8 mouse cellular contexts compared by ENCODE assay signal in the genomic region with DNA sequence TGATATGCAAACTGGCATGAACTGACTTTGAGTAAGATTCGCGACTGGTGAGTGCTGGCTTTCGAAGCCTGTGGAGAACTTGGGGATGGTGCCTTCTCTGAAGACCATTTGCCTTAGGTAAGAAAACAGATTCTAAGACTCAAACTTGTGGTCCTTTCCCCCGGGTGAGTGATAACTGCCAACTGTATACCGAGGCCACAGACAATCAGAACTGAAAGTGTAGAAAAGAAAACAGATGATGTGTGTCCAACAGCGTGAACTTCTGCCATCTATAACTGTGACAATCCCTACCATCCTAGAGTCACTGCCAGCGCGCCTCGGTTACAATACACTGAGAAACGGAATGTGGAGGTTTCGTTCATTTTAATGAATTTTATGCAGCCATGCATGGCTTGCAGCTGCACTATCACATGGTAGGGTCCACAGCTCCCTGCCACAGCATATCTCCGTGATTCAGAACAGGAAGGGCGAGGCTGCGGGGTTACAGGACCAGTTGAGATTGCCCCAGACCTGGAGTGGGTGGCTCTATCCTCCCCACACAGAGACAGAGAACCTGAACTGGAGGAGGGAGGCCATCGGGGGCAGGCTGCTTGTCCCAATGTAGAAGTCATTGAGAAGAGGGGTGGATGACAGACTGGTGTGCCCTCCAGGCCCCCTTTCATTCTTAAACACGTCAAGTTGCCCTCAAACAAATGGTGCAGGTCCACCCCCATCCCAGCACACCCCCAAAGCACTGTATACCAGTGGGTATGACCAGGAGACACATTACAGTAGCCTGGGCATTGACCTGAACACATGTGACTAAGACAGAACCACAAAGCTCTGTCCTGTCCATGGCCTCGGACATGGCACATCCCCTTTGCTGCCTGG. TPM values are rescaled to one million over a fixed set of nuclear protein-coding genes. Genes with fewer than 3 reads are reported as not detected.
DNase-seq lines count a peak whose midpoint lies in the region; ATAC-seq and TF ChIP-seq lines count a peak whose summit lies in the region.

No protein-coding gene starts in this region.

- peaks cover 49% of the 10 kb centered on the region for H3K4me1 ChIP-seq in hindbrain, embryonic 10.5 days (replicated peaks)
- H3K4me1 ChIP-seq in hindbrain, embryonic 11.5 days (replicated peaks; ENCODE audit: control insufficient read depth, insufficient read depth, low read length) = peaks cover 7% of the 10 kb centered on the region
- H3K4me1 ChIP-seq in bone marrow, adult 2 months (ENCODE audit: control insufficient read depth, insufficient read depth, low read length) = no peaks in the 10 kb centered on the region; the same call in 1 of the 2 replicates
- H3K4me1 ChIP-seq in hindbrain, embryonic 13.5 days (replicated peaks) = peaks cover 35% of the 10 kb centered on the region

- no peak overlapping the region for H3K9ac ChIP-seq in hindbrain, embryonic 11.5 days (ENCODE audit: low read depth, low read length)
- peak overlapping the region; percentile 71 for H3K9ac ChIP-seq in hindbrain, embryonic 13.5 days

- DNase-seq in hindbrain, embryonic 10.5 days (ENCODE audit: low spot score) = no peak
- no peak for DNase-seq in hindbrain, embryonic 11.5 days (ENCODE audit: low spot score)
- no peak for DNase-seq in urinary bladder, postnatal 10 days (ENCODE audit: low spot score)
- no peak for DNase-seq in right cerebral cortex, postnatal 4 days

- TF ChIP-seq CTCF in bone marrow, adult 2 months (IDR thresholded peaks at IDR 0.05; ENCODE audit: control insufficient read depth, insufficient read depth, low read length) = no peak

- no peaks in the 10 kb centered on the region for H3K27me3 ChIP-seq in hindbrain, embryonic 10.5 days (ENCODE audit: insufficient read depth, poor library complexity, severe bottlenecking)
- no peaks in the 10 kb centered on the region for H3K27me3 ChIP-seq in hindbrain, embryonic 11.5 days (ENCODE audit: control insufficient read depth, insufficient read depth, low read length)
- H3K27me3 ChIP-seq in hindbrain, embryonic 13.5 days = no peaks in the 10 kb centered on the region

- peaks cover 16% of the 10 kb centered on the region for H3K36me3 ChIP-seq in hindbrain, embryonic 10.5 days
- no peaks in the 10 kb centered on the region for H3K36me3 ChIP-seq in hindbrain, embryonic 11.5 days (ENCODE audit: control insufficient read depth, insufficient read depth, low read length)
- peaks cover 8% of the 10 kb centered on the region for H3K36me3 ChIP-seq in hindbrain, embryonic 13.5 days

- 0 out of 2 replicates have a peak overlapping the region, but pooled peaks have one; percentile 85 for H3K27ac ChIP-seq in hindbrain, embryonic 10.5 days
- no peak overlapping the region for H3K27ac ChIP-seq in hindbrain, embryonic 11.5 days (ENCODE audit: low read depth, low read length)
- H3K27ac ChIP-seq in bone marrow, adult 2 months (ENCODE audit: control insufficient read depth, insufficient read depth, low read depth, low read length, poor library complexity) = peak overlapping the region; percentile 90
- H3K27ac ChIP-seq in hindbrain, embryonic 13.5 days = peak overlapping the region; percentile 75; the same call in 1 of the 2 replicates

- H3K4me2 ChIP-seq in hindbrain, embryonic 11.5 days (replicated peaks; ENCODE audit: low read depth, low read length) = no peak overlapping the region
- H3K4me2 ChIP-seq in hindbrain, embryonic 13.5 days = peak overlapping the region; percentile 56

- TF ChIP-seq POLR2A in bone marrow, adult 2 months (IDR thresholded peaks at IDR 0.05; ENCODE audit: borderline replicate concordance, control insufficient read depth, low read depth, low read length) = peak; percentile 41; the same call in 1 of the 2 replicates

- H3K9me3 ChIP-seq in hindbrain, embryonic 10.5 days = no peaks in the 10 kb centered on the region
- H3K9me3 ChIP-seq in hindbrain, embryonic 11.5 days (ENCODE audit: control insufficient read depth, low read length) = no peaks in the 10 kb centered on the region
- H3K9me3 ChIP-seq in hindbrain, embryonic 13.5 days = no peaks in the 10 kb centered on the region

- 86% methylated on average over 17 of the region's 17 CpGs for WGBS in hindbrain, embryonic 10.5 days
- WGBS in hindbrain, embryonic 11.5 days = 87% methylated on average over 17 of the region's 17 CpGs
- WGBS in bone marrow, adult 2 months = 2% methylated on average over 17 of the region's 17 CpGs
- 87% methylated on average over 17 of the region's 17 CpGs for WGBS in hindbrain, embryonic 13.5 days

- ATAC-seq in hindbrain, embryonic 11.5 days (ENCODE audit: low FRiP score) = no peak
- no peak for ATAC-seq in hindbrain, embryonic 13.5 days (ENCODE audit: low FRiP score)
- peak; percentile 23 for ATAC-seq in megakaryocyte, adult 5-6 weeks (ENCODE audit: poor library complexity, severe bottlenecking)
- no peak for ATAC-seq in CD4-positive, CD25-positive, alpha-beta regulatory T cell, adult 4 months

- H3K4me3 ChIP-seq in hindbrain, embryonic 10.5 days = peak overlapping the region; percentile 84
- H3K4me3 ChIP-seq in hindbrain, embryonic 11.5 days (ENCODE audit: low read depth, low read length) = no peak overlapping the region
- H3K4me3 ChIP-seq in bone marrow, adult 2 months (replicated peaks; ENCODE audit: control insufficient read depth, low read depth, low read length) = peak overlapping the region; percentile 78
- peak overlapping the region; percentile 69 for H3K4me3 ChIP-seq in hindbrain, embryonic 13.5 days

RNA-seq across cellular contexts. Expression of a gene that starts 1.4 kb away (rescaled TPM):
- 87.4 and 92.6 TPM in 2 replicates for polyA plus RNA-seq in hindbrain, embryonic 10.5 days (2016; fragmentation: Nextera tagmentation; extraction: Ambion mirVana)
- polyA plus RNA-seq in hindbrain, embryonic 11.5 days (2014; fragmentation: Nextera tagmentation; extraction: Ambion mirVana) = 43.5 and 46.9 TPM in 2 replicates
- 30.2 and 61.0 TPM in 2 replicates for polyA plus RNA-seq in bone marrow, adult 2 months (2011; ENCODE audit: insufficient read depth, insufficient read length, low replicate concordance, missing spikeins)
- polyA plus RNA-seq in hindbrain, embryonic 13.5 days (2015; fragmentation: Nextera tagmentation; extraction: Ambion mirVana) = 56.0 and 62.1 TPM in 2 replicates
- total RNA-seq in megakaryocyte, adult 5-6 weeks (2015) = 55.8 and 62.8 TPM in 2 replicates
- total RNA-seq in megakaryocyte, adult 5-6 weeks (2017) = 72.4 and 76.3 TPM in 2 replicates
- polyA plus RNA-seq in CD4-positive, CD25-positive, alpha-beta regulatory T cell, adult 4 months (2017; shearing (Covaris generic)) = 10 to 100 TPM; 41.9 to 63.2 TPM

RNA-seq across cellular contexts. Expression of a gene that starts 2.3 kb away (rescaled TPM):
- 0.39 and 0.42 TPM in 2 replicates for polyA plus RNA-seq in hindbrain, embryonic 10.5 days (2016; fragmentation: Nextera tagmentation; extraction: Ambion mirVana)
- polyA plus RNA-seq in hindbrain, embryonic 11.5 days (2014; fragmentation: Nextera tagmentation; extraction: Ambion mirVana) = 0.15 and 0.24 TPM in 2 replicates
- polyA plus RNA-seq in bone marrow, adult 2 months (2011; ENCODE audit: insufficient read depth, insufficient read length, low replicate concordance, missing spikeins) = 7.6 and 15.8 TPM in 2 replicates
- 0.93 and 0.95 TPM in 2 replicates for polyA plus RNA-seq in hindbrain, embryonic 13.5 days (2015; fragmentation: Nextera tagmentation; extraction: Ambion mirVana)
- 22.8 and 23.9 TPM in 2 replicates for total RNA-seq in megakaryocyte, adult 5-6 weeks (2015)
- total RNA-seq in megakaryocyte, adult 5-6 weeks (2017) = 28.1 and 29.3 TPM in 2 replicates
- 10 to 100 TPM; 53.2 to 76.8 TPM for polyA plus RNA-seq in CD4-positive, CD25-positive, alpha-beta regulatory T cell, adult 4 months (2017; shearing (Covaris generic))

RNA-seq across cellular contexts. Expression of a gene that starts 15.1 kb away (rescaled TPM):
- polyA plus RNA-seq in hindbrain, embryonic 10.5 days (2016; fragmentation: Nextera tagmentation; extraction: Ambion mirVana) = 3.1 and 12.9 TPM in 2 replicates
- polyA plus RNA-seq in hindbrain, embryonic 11.5 days (2014; fragmentation: Nextera tagmentation; extraction: Ambion mirVana) = 12.7 and 13.7 TPM in 2 replicates
- 0.72 TPM in 1 of 2 replicates, not detected in the other for polyA plus RNA-seq in bone marrow, adult 2 months (2011; ENCODE audit: insufficient read depth, insufficient read length, low replicate concordance, missing spikeins)
- 61.3 and 69.0 TPM in 2 replicates for polyA plus RNA-seq in hindbrain, embryonic 13.5 days (2015; fragmentation: Nextera tagmentation; extraction: Ambion mirVana)
- total RNA-seq in megakaryocyte, adult 5-6 weeks (2015) = not detected in 2 replicates
- total RNA-seq in megakaryocyte, adult 5-6 weeks (2017) = 0.24 TPM in 1 of 2 replicates, not detected in the other
- 1 to 10 TPM in 1 of 2 experiments, under 1 TPM in 1; 0.53 to 1.1 TPM for polyA plus RNA-seq in CD4-positive, CD25-positive, alpha-beta regulatory T cell, adult 4 months (2017; shearing (Covaris generic))

RNA-seq across cellular contexts. Expression of a gene that starts 26.4 kb away (rescaled TPM):
- polyA plus RNA-seq in hindbrain, embryonic 10.5 days (2016; fragmentation: Nextera tagmentation; extraction: Ambion mirVana) = 0.63 and 1.6 TPM in 2 replicates
- 0.56 and 0.66 TPM in 2 replicates for polyA plus RNA-seq in hindbrain, embryonic 11.5 days (2014; fragmentation: Nextera tagmentation; extraction: Ambion mirVana)
- 5.4 and 9.4 TPM in 2 replicates for polyA plus RNA-seq in bone marrow, adult 2 months (2011; ENCODE audit: insufficient read depth, insufficient read length, low replicate concordance, missing spikeins)
- 1.2 and 1.7 TPM in 2 replicates for polyA plus RNA-seq in hindbrain, embryonic 13.5 days (2015; fragmentation: Nextera tagmentation; extraction: Ambion mirVana)
- 34.3 and 35.9 TPM in 2 replicates for total RNA-seq in megakaryocyte, adult 5-6 weeks (2015)
- 31.5 and 42.4 TPM in 2 replicates for total RNA-seq in megakaryocyte, adult 5-6 weeks (2017)
- 10 to 100 TPM; 28.5 to 31.9 TPM for polyA plus RNA-seq in CD4-positive, CD25-positive, alpha-beta regulatory T cell, adult 4 months (2017; shearing (Covaris generic))

RNA-seq across cellular contexts. Expression of a gene that starts 42.2 kb away (rescaled TPM):
- polyA plus RNA-seq in hindbrain, embryonic 10.5 days (2016; fragmentation: Nextera tagmentation; extraction: Ambion mirVana) = 10.5 and 16.0 TPM in 2 replicates
- 10.9 and 11.9 TPM in 2 replicates for polyA plus RNA-seq in hindbrain, embryonic 11.5 days (2014; fragmentation: Nextera tagmentation; extraction: Ambion mirVana)
- 5.1 and 14.5 TPM in 2 replicates for polyA plus RNA-seq in bone marrow, adult 2 months (2011; ENCODE audit: insufficient read depth, insufficient read length, low replicate concordance, missing spikeins)
- 21.3 and 22.4 TPM in 2 replicates for polyA plus RNA-seq in hindbrain, embryonic 13.5 days (2015; fragmentation: Nextera tagmentation; extraction: Ambion mirVana)
- 51.4 and 54.5 TPM in 2 replicates for total RNA-seq in megakaryocyte, adult 5-6 weeks (2015)
- total RNA-seq in megakaryocyte, adult 5-6 weeks (2017) = 6.2 and 8.6 TPM in 2 replicates
- 10 to 100 TPM; 14.2 to 19.2 TPM for polyA plus RNA-seq in CD4-positive, CD25-positive, alpha-beta regulatory T cell, adult 4 months (2017; shearing (Covaris generic))
